Mouse (Mus musculus) ZHBTc4 (cell line): Measurements from ENCODE around the gene Mettl13.

Experiments
- DNase-seq: peaks from one replicate; pipeline ENCODE4 v3.0.0-alpha.2; 2011; ENCODE audit warnings: low read depth, low spot score

The Mettl13 gene

GRCm38 (mm10) chr1:162533766-162534560 is 14.4 kb downstream of the Mettl13 start:
- no peak for DNase-seq

- DNase-seq: no peak
These were observed 16.0 kb downstream of the Mettl13 start for GRCm38 (mm10) chr1:162532330-162532729.

- no peak for DNase-seq
These were observed 16.8 kb downstream of the Mettl13 start for GRCm38 (mm10) chr1:162531584-162531983.

- DNase-seq: no peak
These were observed 17.7 kb downstream of the Mettl13 start for GRCm38 (mm10) chr1:162530666-162531065.

- DNase-seq: no peak
These were observed 18.7 kb downstream of the Mettl13 start for GRCm38 (mm10) chr1:162529651-162530050.

- no peak for DNase-seq
These were observed 33.2 kb downstream of the Mettl13 start for GRCm38 (mm10) chr1:162515116-162515515.

- no peak for DNase-seq
These were observed 38.4 kb downstream of the Mettl13 start for GRCm38 (mm10) chr1:162510013-162510356.

- DNase-seq: no peak
These were observed 38.9 kb downstream of the Mettl13 start for GRCm38 (mm10) chr1:162509329-162510012.

- DNase-seq: no peak
These were observed 39.9 kb downstream of the Mettl13 start for GRCm38 (mm10) chr1:162508211-162509005.

- no peak for DNase-seq
These were observed 41.8 kb downstream of the Mettl13 start for GRCm38 (mm10) chr1:162506516-162506915.

GRCm38 (mm10) chr1:162505649-162506048 is 42.7 kb downstream of the Mettl13 start:
- DNase-seq: no peak
